Mouse (Mus musculus): ENCODE data around the gene Mylip.

DNA sequence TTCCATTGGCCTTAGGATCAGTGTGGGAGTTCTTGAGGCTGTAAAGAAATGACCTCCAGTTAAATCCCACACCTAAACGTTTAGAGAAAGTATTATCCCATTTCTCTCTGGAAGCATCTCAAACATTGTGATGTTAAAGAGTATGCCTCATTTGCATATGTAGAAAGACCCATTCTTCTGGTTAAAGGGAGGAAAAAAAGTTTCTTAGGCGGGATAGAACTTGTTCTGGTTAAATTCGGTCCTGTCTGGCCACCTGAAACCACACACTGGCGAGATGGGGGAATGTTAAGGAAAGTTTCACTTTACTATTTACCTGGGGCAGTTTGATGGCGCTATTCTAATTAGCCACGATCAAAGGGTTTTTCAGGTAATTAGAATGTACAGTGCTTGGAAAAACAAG lies 14.7 kb upstream of the Mylip start:
- TF ChIP-seq CTCF (IDR thresholded peaks at IDR 0.05; ENCODE audit: borderline replicate concordance, insufficient read depth, low read depth, low read length) (no peak), POLR2A (IDR thresholded peaks at IDR 0.05; ENCODE audit: borderline replicate concordance, insufficient read depth, low read length) (no peak)
